Mouse (Mus musculus) lung, embryonic 14.5 days (tissue): ENCODE data around the gene Nr3c2. TPM values are rescaled to one million over a fixed set of nuclear protein-coding genes. Genes with fewer than 3 reads are reported as not detected.

Experiments used
- ATAC-seq: fragments of 200-750 bp; cut with Nextera tagmentation; 2 replicates; pipeline ENCODE4 v1.8.0; 2017; ENCODE audit warnings: mild to moderate bottlenecking, moderate TSS enrichment, moderate library complexity; ENCODE audit not compliant: insufficient read depth
- DNase-seq: peaks from one replicate; pipeline ENCODE4 v3.0.0-alpha.2; 2015
- H3K27ac ChIP-seq: fragments of 300-500 bp; sonication (generic); 2 replicates; pipeline ENCODE4 v1.5.1; 2014; ENCODE audit warnings: low read depth, mild to moderate bottlenecking, moderate library complexity
- H3K27me3 ChIP-seq: fragments of 300-500 bp; sonication (generic); 2 replicates; pipeline ENCODE4 v1.6.1; 2014; ENCODE audit warnings: low read length, control low read depth; ENCODE audit not compliant: insufficient read depth
- H3K36me3 ChIP-seq: fragments of 300-500 bp; sonication (generic); 2 replicates; pipeline ENCODE4 v1.6.1; 2014; ENCODE audit warnings: control low read depth; ENCODE audit not compliant: insufficient read depth
- H3K4me1 ChIP-seq: fragments of 300-500 bp; sonication (generic); 2 replicates; pipeline ENCODE4 v1.6.1; 2014; ENCODE audit warnings: antibody characterized with exemption, control low read depth; ENCODE audit not compliant: insufficient read depth
- H3K4me2 ChIP-seq: fragments of 300-500 bp; sonication (generic); 2 replicates; pipeline ENCODE4 v1.6.1; 2014; ENCODE audit warnings: mild to moderate bottlenecking
- H3K4me3 ChIP-seq: fragments of 300-500 bp; sonication (generic); 2 replicates; pipeline ENCODE4 v1.5.1; 2014; ENCODE audit warnings: low read depth, low read length
- H3K9ac ChIP-seq: fragments of 300-500 bp; sonication (generic); 2 replicates; pipeline ENCODE4 v1.6.1; 2014
- H3K9me3 ChIP-seq: fragments of 300-500 bp; sonication (generic); 2 replicates; pipeline ENCODE4 v1.6.1; 2016; ENCODE audit warnings: low read depth, low read length, control low read depth
- CTCF ChIP-seq: IDR thresholded peaks from 2 replicates; pipeline ENCODE4 v1.5.1; 2016; ENCODE audit warnings: antibody characterized with exemption, low read depth
- WGBS: fragments of 180-500 bp; shearing (Covaris S2); extraction: QIAGEN DNeasy Blood & Tissue Kit; methylation state at CpG from one replicate; pipeline ENCODE4 v1.1.7; 2014; 5-methylcytosine and 5-hydroxymethylcytosine counted together
- polyA plus RNA-seq: library from polyadenylated mRNA; unstranded; fragments of >200 nt; fragmentation: Nextera tagmentation; extraction: Ambion mirVana; gene quantifications from 2 replicates; pipeline ENCODE4 v1.2.1, GENCODE M21; 2014

Nr3c2 gene
- polyA plus RNA-seq, 1 experiment from 2014 or later: 4.1 TPM

DNA sequence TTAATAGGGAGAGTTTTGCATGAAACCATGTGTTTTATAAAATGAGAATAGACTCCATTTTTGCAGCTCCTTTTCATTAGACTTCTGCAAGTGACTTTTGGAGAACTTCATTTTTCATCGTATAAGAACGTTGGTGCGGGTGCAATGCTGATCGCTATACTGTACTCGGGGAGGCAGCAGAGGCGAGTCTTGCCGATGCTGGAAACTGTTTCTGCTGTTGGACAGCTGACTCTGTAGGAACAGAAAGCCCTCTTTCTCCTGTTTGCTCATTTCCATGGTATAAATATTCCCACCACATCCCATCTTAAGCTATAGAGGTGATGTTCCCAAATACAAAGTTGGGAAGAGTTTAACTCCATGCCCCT, 135.2 kb downstream of the Nr3c2 start:
- Histone ChIP-seq H3K27ac (no peak overlapping the region), H3K9me3 (no peaks in the 10 kb centered on the region), H3K27me3 (no peaks in the 10 kb centered on the region), H3K4me1 (no peaks in the 10 kb centered on the region), H3K9ac (no peak overlapping the region), H3K4me2 (no peak overlapping the region), H3K4me3 (no peak overlapping the region), H3K36me3 (no peaks in the 10 kb centered on the region)
- DNase-seq (no peak), ATAC-seq (peak; percentile 76)
- peak; percentile 43 for TF ChIP-seq CTCF
- WGBS: 42% methylated on average over 7 of the region's 7 CpGs

GRCm38 (mm10) chr8:77041214-77041613, 142.0 kb downstream of the Nr3c2 start:
- Histone ChIP-seq H3K4me1 (no peaks in the 10 kb centered on the region), H3K9ac (no peak overlapping the region), H3K4me3 (no peak overlapping the region), H3K27ac (no peak overlapping the region), H3K4me2 (no peak overlapping the region), H3K9me3 (no peaks in the 10 kb centered on the region), H3K27me3 (no peaks in the 10 kb centered on the region; the same call in 1 of the 2 replicates), H3K36me3 (no peaks in the 10 kb centered on the region)
- no peak for DNase-seq
- WGBS: 87% methylated on average over 5 of the region's 5 CpGs
- no peak for ATAC-seq
- no peak for TF ChIP-seq CTCF

- Histone ChIP-seq H3K27ac (no peak overlapping the region), H3K4me1 (no peaks in the 10 kb centered on the region), H3K27me3 (no peaks in the 10 kb centered on the region; the same call in 1 of the 2 replicates), H3K4me3 (no peak overlapping the region), H3K9ac (no peak overlapping the region), H3K9me3 (no peaks in the 10 kb centered on the region), H3K36me3 (no peaks in the 10 kb centered on the region), H3K4me2 (no peak overlapping the region)
- no peak for TF ChIP-seq CTCF
- DNase-seq (no peak), ATAC-seq (no peak; the same call in 1 of the 2 replicates)
- WGBS: 67% methylated on average over 12 of the region's 12 CpGs
Measured at GRCm38 (mm10) chr8:77044849-77045248, 145.6 kb downstream of the Nr3c2 start.

- 78% methylated on average over 1 of the region's 1 CpGs for WGBS
- no peaks in the 10 kb centered on the region for H3K36me3 ChIP-seq
- no peaks in the 10 kb centered on the region; the same call in 1 of the 2 replicates for H3K27me3 ChIP-seq
- DNase-seq (no peak), ATAC-seq (no peak)
- H3K9me3 ChIP-seq: no peaks in the 10 kb centered on the region
- no peaks in the 10 kb centered on the region for H3K4me1 ChIP-seq
- H3K9ac ChIP-seq: no peak overlapping the region
- no peak for TF ChIP-seq CTCF
- no peak overlapping the region for H3K4me3 ChIP-seq
- no peak overlapping the region for H3K4me2 ChIP-seq
- H3K27ac ChIP-seq: no peak overlapping the region
Measured at GRCm38 (mm10) chr8:77045711-77046110, 146.5 kb downstream of the Nr3c2 start.

GRCm38 (mm10) chr8:77046217-77046616, 147.0 kb downstream of the Nr3c2 start:
- Histone ChIP-seq H3K4me3 (no peak overlapping the region), H3K27ac (no peak overlapping the region), H3K9ac (no peak overlapping the region), H3K9me3 (no peaks in the 10 kb centered on the region), H3K36me3 (no peaks in the 10 kb centered on the region), H3K4me1 (no peaks in the 10 kb centered on the region), H3K27me3 (no peaks in the 10 kb centered on the region), H3K4me2 (no peak overlapping the region)
- no peak for DNase-seq
- no peak for TF ChIP-seq CTCF
- 54% methylated on average over 5 of the region's 5 CpGs for WGBS
- no peak for ATAC-seq

DNA sequence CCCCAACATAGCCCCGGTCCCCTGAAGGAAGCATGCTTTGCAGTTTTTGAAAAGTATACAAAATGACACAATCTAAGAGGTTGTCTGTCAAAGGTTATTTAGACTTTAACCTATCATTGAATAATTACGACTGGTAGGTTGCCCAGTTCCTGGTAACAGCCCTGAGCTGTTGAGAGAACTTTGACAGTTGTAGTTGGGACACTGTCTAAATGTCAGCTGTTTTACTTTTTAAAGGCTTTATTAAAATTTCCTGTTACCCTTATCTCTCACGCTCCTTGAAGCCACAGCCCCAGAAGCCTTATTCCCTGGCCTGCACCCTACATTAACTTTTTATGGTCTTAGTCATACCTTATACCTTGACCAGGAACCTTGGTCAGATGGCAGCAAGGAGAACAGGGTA, 147.5 kb downstream of the Nr3c2 start:
- H3K4me2 ChIP-seq: no peak overlapping the region
- H3K27me3 ChIP-seq: no peaks in the 10 kb centered on the region
- H3K4me3 ChIP-seq: no peak overlapping the region
- no peaks in the 10 kb centered on the region for H3K4me1 ChIP-seq
- no peak overlapping the region for H3K9ac ChIP-seq
- no peaks in the 10 kb centered on the region for H3K36me3 ChIP-seq
- 30% methylated on average over 3 of the region's 3 CpGs for WGBS
- no peaks in the 10 kb centered on the region for H3K9me3 ChIP-seq
- no peak for TF ChIP-seq CTCF
- DNase-seq (peak; percentile 27), ATAC-seq (no peak)
- no peak overlapping the region for H3K27ac ChIP-seq

DNA sequence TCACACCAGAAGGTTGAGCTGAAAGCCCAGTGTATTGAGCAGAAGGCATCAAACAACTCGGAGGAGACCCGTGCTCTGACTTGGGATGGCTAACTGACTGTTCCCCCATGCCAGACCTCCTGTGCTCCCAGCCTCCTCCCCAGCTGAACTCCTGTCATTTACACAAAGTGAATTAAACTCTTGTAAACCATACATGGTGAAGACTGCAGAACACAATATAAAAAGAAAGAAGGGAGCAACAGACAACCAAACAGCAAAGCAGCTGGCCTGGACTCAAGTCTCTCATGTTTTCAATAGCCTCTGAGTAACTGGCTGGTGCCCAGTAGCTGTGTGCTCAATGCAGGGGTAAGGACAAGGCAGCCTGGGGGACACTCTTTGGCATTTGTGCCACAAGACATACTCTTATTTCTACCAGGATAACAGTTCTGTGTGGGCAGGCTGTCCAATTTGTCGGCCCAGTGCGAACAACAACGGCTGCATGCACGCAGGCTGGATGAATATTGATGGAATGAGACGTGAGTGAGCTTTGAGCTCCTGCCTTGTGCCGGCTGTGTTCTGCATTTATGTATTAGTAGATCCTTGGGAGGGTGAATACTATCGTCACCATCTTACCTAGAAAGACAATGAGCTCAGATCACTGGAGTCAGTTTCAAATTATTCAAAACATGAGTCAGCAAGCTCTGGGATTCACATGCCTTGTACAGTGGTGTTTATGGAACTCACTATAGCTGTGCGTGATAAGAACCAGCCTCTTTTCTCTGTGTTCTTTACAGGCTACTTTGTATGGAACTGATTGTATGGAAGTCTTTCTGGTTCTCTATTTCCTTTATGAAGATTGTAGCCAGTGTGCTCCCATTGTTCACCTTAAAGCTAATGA, 152.4 kb downstream of the Nr3c2 start:
- Histone ChIP-seq H3K36me3 (no peaks in the 10 kb centered on the region), H3K27ac (no peak overlapping the region), H3K4me1 (no peaks in the 10 kb centered on the region), H3K4me2 (no peak overlapping the region), H3K9me3 (no peaks in the 10 kb centered on the region), H3K9ac (no peak overlapping the region), H3K4me3 (no peak overlapping the region), H3K27me3 (no peaks in the 10 kb centered on the region)
- no peak for ATAC-seq
- WGBS: 74% methylated on average over 10 of the region's 10 CpGs
- peak; percentile 50 for DNase-seq
- no peak for TF ChIP-seq CTCF
